ENCODE assay signal across 15 mouse cellular contexts in the genomic region with DNA sequence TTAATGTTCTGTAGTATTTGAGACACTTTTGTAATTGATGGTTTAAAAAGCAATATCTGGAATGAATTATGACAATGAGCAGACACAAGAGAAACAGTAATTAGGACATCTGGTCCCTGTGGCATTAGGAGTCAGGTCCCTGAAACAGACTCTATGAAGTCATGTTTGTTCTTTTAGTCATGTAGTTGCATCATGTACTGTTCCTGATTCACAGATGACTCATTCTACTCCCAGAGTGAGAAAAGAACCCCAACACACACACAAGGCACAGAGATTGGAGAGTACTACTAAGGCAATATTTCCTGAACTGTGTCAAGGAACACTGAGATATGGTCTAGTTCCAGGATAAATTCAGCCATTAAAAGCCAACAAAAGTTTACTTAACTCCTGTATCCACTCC.
"Had no signal": no experiment of that assay in that cellular context is flagged by ENCODE, and none has a peak within 500 bp of the region (broad histone marks: within the 10 kb centered on the region; RNA-seq: fewer than 3 reads in every experiment).

No protein-coding gene starts in this region.

- H3K36me3 ChIP-seq: midbrain, embryonic 10.5 days; midbrain, embryonic 12.5 days; neural tube, embryonic 13.5 days; neural tube, embryonic 15.5 days; stomach, embryonic 15.5 days had no signal

- H3K4me3 ChIP-seq: midbrain, embryonic 10.5 days; midbrain, embryonic 12.5 days; neural tube, embryonic 13.5 days; neural tube, embryonic 15.5 days; stomach, embryonic 15.5 days had no signal

- DNase-seq: lung, adult 18-20 months; lung, embryonic 14.5 days; lung, postnatal 10 days; lung, postnatal 4 days; midbrain, embryonic 14.5 days; retina, postnatal 1 day; right cerebral cortex, adult 18-20 months; right cerebral cortex, postnatal 14 days; thymus, adult 2 months; thymus, postnatal 36 days had no signal

- H3K27me3 ChIP-seq: midbrain, embryonic 12.5 days; neural tube, embryonic 13.5 days; neural tube, embryonic 15.5 days; stomach, embryonic 15.5 days had no signal
